In the genomic region with DNA sequence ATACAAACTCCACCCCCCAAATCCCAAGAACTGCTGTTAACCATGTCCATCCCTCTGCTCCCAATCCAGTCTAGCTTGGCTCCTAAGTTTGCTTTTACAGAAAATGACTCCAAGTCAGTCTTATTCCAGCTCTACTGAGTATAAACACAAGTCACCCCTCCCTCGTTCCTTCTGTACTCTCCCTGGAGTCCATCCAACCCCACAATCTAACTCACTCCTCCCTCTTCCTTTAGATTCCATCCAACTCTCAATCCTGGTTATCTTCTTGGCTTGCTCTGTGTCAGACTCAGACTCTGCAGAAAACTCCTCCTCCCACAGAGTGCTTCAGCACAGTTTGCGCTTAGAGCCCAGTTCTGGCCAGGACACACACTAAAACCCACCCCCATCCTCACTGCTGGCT, we compare ENCODE assay signal across 12 mouse cellular contexts. TPM values are rescaled to one million over a fixed set of nuclear protein-coding genes. Genes with fewer than 3 reads are reported as not detected.
DNase-seq lines count a peak whose midpoint lies in the region; TF ChIP-seq lines count a peak whose summit lies in the region.
"Had no signal": no experiment of that assay in that cellular context is flagged by ENCODE, and none has a peak within 500 bp of the region (broad histone marks: within the 10 kb centered on the region; RNA-seq: fewer than 3 reads in every experiment).

No protein-coding gene starts in this region.

- no peak overlapping the region for H3K4me3 ChIP-seq in thymus, adult 2 months (ENCODE audit: control insufficient read depth, insufficient read depth, low read length)
- no peak overlapping the region for H3K4me3 ChIP-seq in hindbrain, embryonic 10.5 days
- H3K4me3 ChIP-seq: neural tube, embryonic 13.5 days had no signal

- peak; percentile 14 to 69 for DNase-seq in frontal cortex, adult 2 months (ENCODE audit: extremely low spot score in 1 of 2, low spot score in 1 of 2)
- DNase-seq in frontal cortex, postnatal 25 days (ENCODE audit: low spot score in 2 of 2), result no peak
- peak; percentile 49 for DNase-seq in ovary, adult 18-20 months (ENCODE audit: low spot score)
- DNase-seq in ovary, postnatal 10 days (ENCODE audit: low spot score), result no peak
- DNase-seq in heart, postnatal 10 days, result peak; percentile 65 to 68
- DNase-seq in lung, postnatal 36 days, result peak; percentile 35
- no peak for DNase-seq in thymus, adult 2 months
- DNase-seq in hindbrain, embryonic 10.5 days (ENCODE audit: low spot score), result no peak
- DNase-seq: adrenal gland, adult 8-10 months; cerebellum, adult 2 months; left cerebral cortex, postnatal 4 days had no signal

- no peak for TF ChIP-seq CTCF in thymus, adult 2 months (IDR thresholded peaks at IDR 0.05; ENCODE audit: borderline replicate concordance, control insufficient read depth, extremely low read depth, insufficient read depth, low read length, poor library complexity)

- no peak overlapping the region for H3K27ac ChIP-seq in thymus, adult 2 months (ENCODE audit: control insufficient read depth, insufficient read depth, low read length)
- H3K27ac ChIP-seq in hindbrain, embryonic 10.5 days, result no peak overlapping the region
- H3K27ac ChIP-seq: neural tube, embryonic 13.5 days had no signal

- WGBS in thymus, adult 2 months, result 98% methylated on average over 2 of the region's 2 CpGs
- WGBS in hindbrain, embryonic 10.5 days, result 91% methylated on average over 2 of the region's 2 CpGs

- no peaks in the 10 kb centered on the region for H3K9me3 ChIP-seq in hindbrain, embryonic 10.5 days
- H3K9me3 ChIP-seq: neural tube, embryonic 13.5 days had no signal

- intact Hi-C loops in heart, postnatal 10 days (cut with DNase I), result no loop called here

- no peak for TF ChIP-seq POLR2A in thymus, adult 2 months (IDR thresholded peaks at IDR 0.05; ENCODE audit: control insufficient read depth, extremely low read depth, insufficient read depth, low read length, poor library complexity)

- H3K4me1 ChIP-seq in thymus, adult 2 months (replicated peaks; ENCODE audit: control insufficient read depth, insufficient read depth, low read length), result peaks cover under 1% of the 10 kb centered on the region
- H3K4me1 ChIP-seq in hindbrain, embryonic 10.5 days (replicated peaks), result peaks cover 16% of the 10 kb centered on the region

- no peaks in the 10 kb centered on the region for H3K27me3 ChIP-seq in thymus, adult 2 months (ENCODE audit: control insufficient read depth, insufficient read depth, low read length)
- no peaks in the 10 kb centered on the region for H3K27me3 ChIP-seq in hindbrain, embryonic 10.5 days (ENCODE audit: insufficient read depth, poor library complexity, severe bottlenecking)
- H3K27me3 ChIP-seq: neural tube, embryonic 13.5 days had no signal

- H3K36me3 ChIP-seq in thymus, adult 2 months (ENCODE audit: control insufficient read depth, insufficient read depth, low read length), result peaks cover 31% of the 10 kb centered on the region
- H3K36me3 ChIP-seq in hindbrain, embryonic 10.5 days, result peaks cover 90% of the 10 kb centered on the region

RNA-seq across cellular contexts. Expression of gene Pelp1, which starts 6.2 kb away (rescaled TPM):
- polyA plus RNA-seq in frontal cortex, adult 2 months (2012; rRNA removed), result 19.3 and 20.9 TPM in 2 replicates
- total RNA-seq in heart, postnatal 10 days (2021), result 10 to 100 TPM; 22.3 to 26.1 TPM
- polyA plus RNA-seq in thymus, adult 2 months (2012; rRNA removed), result 33.0 and 40.4 TPM in 2 replicates
- polyA plus RNA-seq in hindbrain, embryonic 10.5 days (2016; fragmentation: Nextera tagmentation; extraction: Ambion mirVana), result 50.6 and 53.0 TPM in 2 replicates

RNA-seq across cellular contexts. Expression of gene Arrb2, which starts 28.8 kb away (rescaled TPM):
- polyA plus RNA-seq in frontal cortex, adult 2 months (2012; rRNA removed), result 64.1 and 69.8 TPM in 2 replicates
- 10 to 100 TPM; 13.0 to 15.1 TPM for total RNA-seq in heart, postnatal 10 days (2021)
- 213 and 220 TPM in 2 replicates for polyA plus RNA-seq in thymus, adult 2 months (2012; rRNA removed)
- polyA plus RNA-seq in hindbrain, embryonic 10.5 days (2016; fragmentation: Nextera tagmentation; extraction: Ambion mirVana), result 31.1 and 32.7 TPM in 2 replicates

RNA-seq across cellular contexts. Expression of gene Med11, which starts 48.1 kb away (rescaled TPM):
- 15.8 and 17.3 TPM in 2 replicates for polyA plus RNA-seq in frontal cortex, adult 2 months (2012; rRNA removed)
- 10 to 100 TPM in 1 of 2 experiments, 1 to 10 TPM in 1; 8.2 to 13.4 TPM for total RNA-seq in heart, postnatal 10 days (2021)
- 29.1 and 34.8 TPM in 2 replicates for polyA plus RNA-seq in thymus, adult 2 months (2012; rRNA removed)
- polyA plus RNA-seq in hindbrain, embryonic 10.5 days (2016; fragmentation: Nextera tagmentation; extraction: Ambion mirVana), result 48.3 and 49.2 TPM in 2 replicates

RNA-seq across cellular contexts. Expression of gene Alox15, which starts 51.8 kb away (rescaled TPM):
- 0.26 and 0.84 TPM in 2 replicates for polyA plus RNA-seq in frontal cortex, adult 2 months (2012; rRNA removed)
- 1 to 10 TPM in 1 of 2 experiments, under 1 TPM in 1; 0.34 to 3.2 TPM for total RNA-seq in heart, postnatal 10 days (2021)
- 10.3 and 14.5 TPM in 2 replicates for polyA plus RNA-seq in thymus, adult 2 months (2012; rRNA removed)
- polyA plus RNA-seq in hindbrain, embryonic 10.5 days (2016; fragmentation: Nextera tagmentation; extraction: Ambion mirVana), result 0.06 and 0.16 TPM in 2 replicates
- total RNA-seq: left cerebral cortex, postnatal 4 days had no signal
- polyA plus RNA-seq: neural tube, embryonic 13.5 days had no signal

RNA-seq across cellular contexts. Expression of gene Zmynd15, which starts 55.6 kb away (rescaled TPM):
- polyA plus RNA-seq in frontal cortex, adult 2 months (2012; rRNA removed), result 0.57 and 0.72 TPM in 2 replicates
- total RNA-seq in heart, postnatal 10 days (2021), result 1 to 10 TPM; 1.4 to 2.1 TPM
- polyA plus RNA-seq in thymus, adult 2 months (2012; rRNA removed), result 27.0 and 31.2 TPM in 2 replicates
- 0.25 and 0.30 TPM in 2 replicates for polyA plus RNA-seq in hindbrain, embryonic 10.5 days (2016; fragmentation: Nextera tagmentation; extraction: Ambion mirVana)

Comparison
In these comparisons a context has a peak if more than half of its experiments do, and no peak if none do; other contexts are left out.
1. DNase-seq: peak in frontal cortex, adult 2 months (2 of 2), ovary, adult 18-20 months (single experiment), heart, postnatal 10 days (2 of 2) and lung, postnatal 36 days (single experiment); none in frontal cortex, postnatal 25 days (0 of 2), ovary, postnatal 10 days (single experiment), thymus, adult 2 months (single experiment) and hindbrain, embryonic 10.5 days (single experiment).